Mouse (Mus musculus): ENCODE data around the gene Cutal. TPM values are rescaled to one million over a fixed set of nuclear protein-coding genes. Genes with fewer than 3 reads are reported as not detected.
"Not testable (repeated sequence)": the region's sequence is repeated elsewhere in the genome, so short reads cannot be mapped to it uniquely, and the experiment has no call there.

The Cutal gene
- polyA plus RNA-seq (2017; shearing (Covaris generic)), result not detected

DNA sequence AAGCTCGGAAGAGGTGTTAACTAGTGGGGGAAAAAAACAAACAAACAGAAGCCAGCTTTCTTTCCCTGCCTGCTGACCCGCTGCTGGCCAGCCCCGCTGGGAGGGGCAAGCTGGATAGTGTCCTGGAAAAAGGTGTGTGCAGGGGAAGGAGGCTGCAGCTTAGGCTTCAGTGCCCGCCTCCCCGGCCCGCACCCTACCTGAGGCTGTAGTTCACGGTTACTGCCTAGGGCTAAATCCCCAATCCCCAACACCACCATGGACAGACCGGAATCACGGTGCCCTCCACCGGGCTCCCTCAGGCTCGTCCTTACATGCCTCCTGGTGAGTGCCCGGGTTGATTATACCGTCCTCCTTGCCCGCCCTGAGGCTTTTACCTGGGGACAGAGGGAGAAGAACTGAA lies at the start of gene Cutal:
TSS of gene Cutal (plus strand) at position 126 of the 400 bp plus-strand sequence.
- ATAC-seq, result no peak

DNA sequence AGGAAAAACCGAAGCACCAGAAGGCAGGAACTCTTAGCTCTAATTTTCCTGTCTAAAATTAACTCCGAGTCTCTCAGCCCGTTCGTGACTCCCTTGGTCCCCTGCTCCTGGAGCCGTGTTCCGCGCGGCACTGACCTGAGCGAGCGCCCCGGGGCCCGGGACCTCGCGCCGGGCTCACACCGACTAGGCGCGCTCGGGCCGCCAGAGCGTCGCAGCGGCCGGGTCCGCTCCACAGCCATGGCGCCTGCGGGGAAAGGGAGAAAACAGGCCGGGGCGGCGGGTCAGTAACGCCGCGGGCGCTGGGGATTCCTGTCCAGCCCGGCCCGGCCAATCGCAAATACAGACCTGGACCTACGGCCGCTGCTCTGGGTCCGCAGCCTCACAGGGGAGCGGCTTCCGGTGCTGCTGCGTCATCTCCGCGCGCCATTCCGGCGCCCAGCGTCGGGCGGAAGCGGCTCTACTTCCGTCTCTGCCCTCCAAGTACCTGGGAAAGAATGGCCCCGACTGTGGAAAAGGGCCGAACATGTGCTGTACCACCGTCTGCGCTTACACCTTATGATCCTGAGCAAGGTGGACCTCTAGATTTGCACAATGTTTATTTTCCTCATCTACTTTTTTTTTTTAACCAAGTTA lies 48.3 kb upstream of the Cutal start, which contains the start of gene Fbxw2:
TSS of gene Fbxw2 (minus strand) at position 485 of the 633 bp plus-strand sequence.
- ATAC-seq, result peak; percentile 90

DNA sequence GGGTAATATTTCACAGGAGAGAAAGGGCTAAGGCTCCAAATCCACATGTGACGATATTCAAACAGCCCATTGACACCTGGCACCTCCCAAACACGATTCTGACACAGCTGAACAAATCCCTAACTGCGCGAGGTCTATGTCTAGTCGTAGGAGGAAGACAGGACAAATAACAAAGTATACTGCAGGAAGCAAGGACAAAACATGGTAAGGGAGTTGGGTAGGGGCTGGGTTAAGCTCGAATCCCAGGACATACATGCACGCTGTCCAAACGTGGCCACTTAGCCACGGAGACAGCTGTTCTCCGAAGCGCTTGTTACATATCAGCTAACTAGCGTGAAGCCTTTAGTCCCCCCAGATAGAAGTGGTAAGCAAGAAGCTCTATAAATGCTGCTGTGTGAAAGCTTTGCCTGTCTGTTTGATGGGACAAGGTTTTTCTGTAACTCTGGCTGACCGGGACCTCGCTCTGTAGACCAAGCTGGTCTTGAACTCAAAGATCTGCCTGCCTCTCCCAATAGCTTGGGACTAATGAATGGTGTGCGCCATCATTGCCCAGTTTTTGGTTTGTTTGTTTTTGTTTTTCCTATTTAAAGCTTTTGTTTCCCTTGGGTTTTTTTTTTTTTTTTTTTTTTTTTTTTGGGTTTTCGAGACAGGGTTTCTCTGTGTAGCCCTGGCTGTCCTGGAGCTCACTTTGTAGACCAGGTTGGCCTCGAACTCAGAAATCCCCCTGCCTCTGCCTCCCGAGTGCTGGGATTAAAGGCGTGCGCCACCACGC lies 47.5 kb upstream of the Cutal start:
- ATAC-seq, result peak; percentile 24

DNA sequence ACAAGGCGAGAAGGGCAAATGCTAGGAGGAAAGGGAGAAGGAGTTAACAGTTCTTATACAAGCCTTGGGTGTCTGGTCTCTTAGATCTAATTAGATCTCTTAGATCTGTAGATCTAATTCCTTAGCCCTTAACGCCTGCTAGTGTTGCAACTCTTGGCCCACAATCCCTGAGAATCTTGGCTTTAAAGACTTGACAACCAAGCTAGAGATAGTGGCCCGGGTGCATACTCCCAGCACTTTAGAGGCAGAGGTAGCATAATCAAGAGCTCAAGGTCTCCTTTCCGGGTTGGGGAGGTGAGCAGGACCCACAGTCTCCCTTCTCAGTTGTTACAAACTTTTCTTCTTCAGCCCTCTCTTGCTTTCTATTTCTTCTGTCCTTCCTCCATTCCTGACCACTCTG lies 46.6 kb upstream of the Cutal start:
- no peak for ATAC-seq

DNA sequence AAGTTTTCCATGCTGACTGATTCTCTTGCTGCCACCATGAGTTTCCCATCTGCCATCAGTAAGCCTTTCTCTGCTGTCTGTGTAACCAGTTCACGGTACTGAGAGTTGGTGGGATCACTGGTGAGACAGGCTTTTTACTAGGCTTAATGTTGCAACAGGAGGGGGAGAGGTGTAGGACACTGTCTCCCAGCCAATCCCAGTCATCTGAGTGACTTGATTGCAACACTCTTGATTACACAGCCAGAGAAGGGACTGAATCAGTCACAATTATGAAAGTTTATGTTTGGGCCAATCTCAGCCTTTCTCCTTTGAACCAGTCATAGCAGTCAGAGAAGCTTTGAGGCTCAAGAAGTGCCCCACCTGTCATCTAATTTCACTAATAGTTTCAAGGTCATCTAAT lies 46.2 kb upstream of the Cutal start:
- ATAC-seq, result no peak

DNA sequence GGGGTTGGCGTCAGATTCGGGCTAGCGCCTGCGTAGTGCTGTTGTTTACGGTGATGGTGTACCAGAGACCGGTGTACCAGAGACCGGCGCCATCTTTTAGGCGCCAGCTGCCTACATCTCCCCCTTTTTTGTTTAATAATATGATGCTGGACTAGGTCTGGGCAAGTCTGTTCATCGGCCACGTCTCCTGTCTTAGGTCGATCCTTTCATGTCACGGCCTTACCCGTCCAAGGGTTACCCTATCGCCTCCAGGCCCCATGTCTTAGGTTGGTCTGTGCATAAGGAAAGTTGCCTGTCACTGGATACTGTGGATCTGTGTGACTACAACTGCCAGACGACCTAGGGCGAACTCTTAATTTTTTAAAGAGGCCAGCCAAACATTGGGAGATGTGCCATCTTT lies 44.1 kb upstream of the Cutal start:
- not testable (repeated sequence) for ATAC-seq

DNA sequence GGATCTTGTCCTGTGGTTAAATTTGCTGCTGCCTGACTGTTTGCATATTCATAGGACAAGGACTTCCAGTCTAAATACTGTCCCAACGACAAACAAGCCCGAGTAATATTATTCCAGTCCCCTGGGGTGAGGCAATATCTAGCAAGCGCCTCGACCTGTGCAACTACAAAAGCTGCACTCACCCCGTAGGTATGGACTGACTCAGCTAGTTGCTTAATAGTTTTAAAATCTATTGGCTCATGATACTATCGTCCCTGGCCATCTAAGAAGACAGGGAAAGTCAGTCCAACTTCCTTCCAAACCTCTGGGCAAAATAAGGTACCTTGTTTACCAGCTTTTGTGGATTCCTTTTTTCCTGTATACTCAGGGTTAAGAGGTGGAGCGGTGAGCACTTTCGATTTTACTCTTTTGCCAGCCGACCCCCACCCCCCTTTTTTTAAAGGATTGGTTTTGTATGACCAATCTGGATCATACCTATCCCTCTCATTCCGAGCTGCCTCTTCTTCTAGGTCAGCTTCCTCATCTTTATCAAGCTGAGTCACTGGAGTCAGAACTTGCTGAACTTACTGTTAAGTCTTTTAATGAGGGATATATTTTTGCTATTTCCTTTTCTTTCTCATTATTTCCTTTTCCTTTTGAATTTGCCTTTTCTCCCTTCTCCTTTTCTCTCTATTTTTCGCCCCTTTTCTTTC lies 41.3 kb upstream of the Cutal start, which contains the start of gene Gm34653:
TSS of gene Gm34653 (plus strand) at position 242 of the 692 bp plus-strand sequence.
- ATAC-seq, result not testable (repeated sequence)

DNA sequence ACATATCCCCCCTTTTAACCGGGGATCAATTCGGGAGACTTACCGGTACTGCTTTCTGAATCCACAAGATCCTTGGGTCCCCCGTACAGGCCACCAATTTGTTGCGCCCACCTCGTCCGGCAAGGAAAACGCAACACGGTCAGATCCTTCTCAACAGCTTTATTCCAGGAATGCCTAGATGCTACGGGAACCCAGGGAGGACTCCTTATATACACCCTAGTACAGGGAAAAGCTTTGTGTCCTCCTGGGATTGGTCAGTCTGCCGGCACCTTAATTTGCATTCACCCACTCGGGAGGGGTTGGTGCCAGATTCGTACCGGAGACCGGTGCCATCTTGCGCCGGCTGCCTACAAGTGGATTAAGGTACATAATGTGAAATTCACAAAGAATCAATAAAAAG lies 40.6 kb upstream of the Cutal start:
- ATAC-seq, result no peak

DNA sequence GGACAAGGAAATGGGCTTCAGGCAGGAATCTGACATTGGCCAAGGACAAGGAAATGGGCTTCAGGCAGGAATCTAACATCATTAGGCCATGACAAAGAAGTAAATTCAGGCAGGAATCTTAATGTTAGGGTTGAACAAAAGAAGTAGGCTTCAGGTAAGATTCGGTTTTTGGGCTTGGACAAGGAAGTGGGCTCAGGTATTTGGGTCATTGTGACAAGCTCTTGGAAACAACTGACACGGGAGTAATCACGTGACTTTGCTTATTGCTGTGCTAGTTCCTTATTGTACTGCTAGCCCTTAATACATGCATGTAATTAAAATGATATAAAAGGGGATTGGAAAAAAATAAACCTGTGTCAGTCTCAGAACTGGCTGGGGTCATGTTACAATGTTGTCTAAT lies 38.5 kb upstream of the Cutal start:
- ATAC-seq, result no peak

DNA sequence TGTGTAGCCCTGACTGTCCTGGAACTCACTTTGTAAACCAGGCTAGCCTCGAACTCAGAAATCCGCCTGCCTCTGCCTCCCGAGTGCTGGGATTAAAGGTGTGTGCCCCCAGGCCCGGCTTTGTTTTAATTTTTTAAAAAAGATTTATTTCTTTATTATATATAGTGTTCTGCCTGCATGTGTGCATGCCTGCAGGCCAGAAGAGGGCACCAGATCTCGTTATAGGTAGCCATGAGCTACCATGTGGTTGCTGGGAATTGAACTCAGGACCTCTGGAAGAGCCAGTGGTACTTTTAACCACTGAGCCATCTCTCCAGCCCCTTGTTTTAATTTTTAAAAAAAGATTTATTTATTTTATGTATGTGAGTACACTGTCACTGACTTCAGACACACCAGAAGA lies 34.1 kb upstream of the Cutal start:
- not testable (repeated sequence) for ATAC-seq

DNA sequence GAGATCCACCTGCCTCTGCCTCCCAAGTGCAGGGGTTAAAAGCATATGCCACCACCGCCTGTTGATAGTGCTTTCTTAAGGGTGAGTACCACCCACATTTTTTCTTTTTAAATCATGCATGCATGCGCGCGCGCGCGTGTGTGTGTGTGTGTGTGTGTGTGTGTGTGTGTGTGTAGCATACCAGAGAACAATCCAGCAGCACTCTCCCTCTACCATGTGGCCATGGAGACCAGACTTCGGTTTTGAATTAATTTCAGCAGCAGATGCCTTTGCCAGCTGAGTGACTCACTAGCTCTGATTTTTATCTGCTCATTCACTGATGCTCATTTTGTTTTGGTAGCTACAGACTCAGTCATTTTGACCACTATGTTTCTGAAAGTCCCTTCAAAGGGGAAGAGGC lies 32.5 kb upstream of the Cutal start:
- no peak for ATAC-seq

DNA sequence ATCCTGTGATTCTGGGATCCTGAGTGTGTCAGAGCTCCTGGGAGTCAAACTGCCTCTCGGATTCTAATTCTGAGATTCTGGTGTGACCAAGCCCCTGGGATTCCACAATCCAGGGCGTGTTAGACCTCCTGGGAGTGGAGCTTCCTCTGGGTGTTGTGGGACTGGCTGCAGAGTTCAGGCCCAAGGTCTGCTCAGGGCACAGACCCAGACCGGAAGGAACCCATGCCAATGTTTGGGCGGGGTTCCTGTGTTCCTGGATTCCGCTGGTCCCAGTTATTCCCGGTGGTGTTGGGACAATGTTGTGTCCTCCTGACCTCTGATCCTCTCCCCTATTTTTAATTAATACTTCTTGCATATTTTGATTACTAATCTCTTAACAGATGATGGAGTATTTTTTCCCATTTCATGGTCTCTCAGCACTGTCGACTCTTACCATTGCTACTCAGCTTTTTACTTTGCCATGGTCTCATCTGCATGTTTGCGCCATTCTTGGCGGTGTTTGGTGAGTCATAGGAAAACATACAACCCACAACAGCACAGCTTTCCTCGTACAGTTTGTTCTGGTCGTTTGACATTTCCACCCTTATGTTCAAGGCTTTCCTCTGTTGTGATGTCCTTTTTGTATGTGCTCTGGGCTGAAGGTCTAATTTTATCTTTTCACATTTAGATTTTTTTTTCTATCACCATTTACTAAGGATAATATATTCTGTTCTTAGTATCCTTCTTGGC lies 30.8 kb upstream of the Cutal start:
- no peak for ATAC-seq

DNA sequence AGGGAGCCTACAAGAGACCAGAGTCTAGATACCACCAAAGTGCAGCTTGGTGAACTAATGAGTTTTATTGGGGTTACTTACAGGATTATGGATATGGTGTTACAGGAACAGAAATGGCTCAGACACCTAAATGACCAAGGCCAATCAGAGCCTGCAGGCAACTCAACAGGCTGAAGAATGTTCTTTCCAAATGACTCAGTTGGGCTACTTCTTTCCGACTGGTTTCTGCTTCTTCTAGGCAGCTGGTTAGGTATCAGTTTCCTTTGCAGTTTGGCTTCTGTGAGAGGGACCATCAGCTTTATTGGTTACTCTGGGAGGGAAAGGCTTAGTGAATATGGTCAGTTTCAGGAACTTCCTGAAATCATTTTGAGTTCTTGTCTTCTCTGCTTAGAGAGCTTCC lies 26.5 kb upstream of the Cutal start:
- ATAC-seq, result no peak

DNA sequence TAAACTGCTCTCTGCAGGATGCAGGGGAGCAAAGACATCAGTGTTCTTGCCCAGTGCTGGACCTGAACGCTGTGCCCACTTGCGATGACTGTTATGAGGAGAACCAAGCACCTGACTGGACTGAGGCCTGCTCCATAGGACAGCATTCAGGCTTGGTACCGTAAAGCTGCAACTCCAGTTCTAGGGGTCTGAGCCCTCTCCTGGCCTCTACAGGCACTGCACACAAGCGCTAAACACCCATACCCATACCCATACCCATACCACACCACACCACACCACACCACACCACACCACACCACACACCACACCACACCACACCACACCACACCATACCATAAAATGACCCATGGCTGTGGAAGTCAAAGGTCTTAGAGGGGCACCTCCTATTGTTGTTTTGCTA lies 18.9 kb upstream of the Cutal start:
- ATAC-seq, result no peak

DNA sequence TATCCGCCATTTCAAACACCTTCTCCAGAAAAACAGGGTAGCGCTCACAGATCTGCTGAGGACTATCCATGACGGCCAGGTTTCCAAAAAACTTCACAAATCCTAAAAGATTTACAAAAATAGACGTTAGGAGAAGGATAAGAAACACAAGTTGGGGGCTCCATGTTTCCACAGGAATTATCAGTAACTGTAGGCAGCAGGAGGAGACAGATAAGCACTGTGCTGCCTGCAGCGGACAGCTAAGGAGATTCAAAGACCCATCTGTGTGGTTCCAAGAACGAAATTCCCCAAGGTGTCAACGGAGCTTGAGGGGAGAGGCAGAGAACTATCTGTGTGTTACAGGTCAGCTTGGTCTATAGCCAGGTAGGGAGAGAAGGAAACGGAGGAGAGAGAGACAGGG lies 16.5 kb upstream of the Cutal start:
- ATAC-seq, result no peak

DNA sequence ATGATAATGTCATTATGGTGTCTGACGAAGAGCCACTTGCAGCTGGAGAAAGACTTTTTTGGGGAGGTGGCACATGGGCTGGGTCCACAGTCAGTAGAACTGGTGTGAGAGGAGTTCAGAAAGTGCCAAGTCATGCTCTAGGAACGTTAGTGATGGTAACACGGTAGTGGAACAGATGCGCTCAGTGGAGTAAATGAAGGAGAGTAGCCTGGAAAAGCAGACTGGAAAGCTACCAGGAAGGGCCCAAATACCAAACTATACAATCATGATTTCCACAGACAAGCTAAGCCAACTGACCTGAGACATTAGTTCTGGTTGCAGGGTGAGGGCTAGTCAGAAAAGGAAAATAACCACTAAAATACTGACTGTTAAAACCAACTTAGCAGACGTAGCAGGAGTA lies 4.5 kb upstream of the Cutal start:
- no peak for ATAC-seq

DNA sequence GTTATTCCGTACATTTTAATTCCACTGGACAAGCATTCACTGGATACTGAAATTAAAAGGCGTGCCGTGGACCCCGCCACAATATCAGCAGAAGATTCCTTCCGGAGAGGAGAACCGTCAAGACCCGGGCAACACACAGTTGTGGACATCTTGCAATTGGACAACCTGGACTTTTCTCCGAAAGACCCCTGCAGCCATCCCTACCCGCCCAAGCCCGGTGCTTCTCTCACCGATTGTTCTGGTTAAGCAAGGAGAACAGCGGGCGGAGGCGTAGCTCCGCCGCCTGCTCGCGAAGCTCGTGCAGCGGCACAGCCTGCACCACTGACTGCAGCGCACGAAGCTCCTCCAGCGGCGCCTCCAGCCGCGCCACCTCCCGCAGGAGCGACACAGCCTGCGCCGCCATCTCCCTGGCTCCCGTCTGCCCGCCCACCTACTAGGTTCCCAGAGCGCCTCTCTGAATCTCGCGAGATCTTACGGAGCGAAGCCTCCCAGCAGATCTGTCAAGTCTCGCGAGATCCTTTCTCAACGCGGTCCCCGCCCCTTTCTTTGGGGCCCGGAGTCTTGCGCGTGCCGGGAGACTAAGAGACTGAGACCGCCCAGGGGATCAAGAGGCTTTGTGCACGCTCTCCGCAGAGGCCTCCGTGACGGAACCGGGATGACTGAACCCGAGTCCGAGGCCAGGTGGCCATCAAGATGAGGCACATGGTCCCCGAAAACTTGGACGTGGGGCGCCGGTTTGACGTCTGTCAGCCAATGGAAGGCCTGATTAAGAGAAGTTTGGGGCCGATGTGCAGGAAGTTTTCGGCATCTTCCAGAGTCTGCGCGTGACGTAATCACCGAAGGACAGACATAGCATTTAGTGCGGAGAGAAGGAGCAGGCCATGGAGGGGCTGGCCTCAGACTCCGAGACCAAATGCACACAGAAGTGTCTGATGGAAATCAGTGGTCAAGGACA lies 3.4 kb upstream of the Cutal start:
- ATAC-seq, result peak; percentile 98

DNA sequence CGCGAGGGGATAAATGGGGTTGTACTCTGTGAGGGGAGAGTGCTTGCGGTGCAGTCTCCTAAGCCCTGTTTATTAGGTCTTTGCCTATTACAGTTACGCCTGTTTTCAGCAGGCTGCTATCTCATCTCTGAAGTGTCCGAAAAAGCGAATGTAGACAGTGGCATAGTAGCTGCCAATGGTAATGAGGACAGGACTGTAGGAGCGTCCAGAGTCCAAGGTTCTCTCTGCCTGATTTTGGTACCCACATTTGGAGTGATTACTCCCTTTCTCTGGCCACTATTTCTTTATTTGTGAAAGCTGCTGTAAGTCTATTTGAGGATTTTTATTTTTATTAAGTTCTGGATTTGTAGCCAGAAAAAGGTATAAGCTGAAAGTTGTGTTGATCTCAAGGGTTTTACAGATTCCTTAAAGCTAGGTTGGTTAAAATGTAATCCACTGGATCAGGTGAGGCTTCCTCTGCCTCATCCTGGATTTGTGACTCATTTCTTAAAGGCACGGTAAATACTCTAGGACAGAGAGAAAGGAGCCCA lies 685 bp downstream of the Cutal start, which contains the start of gene Psmd5:
TSS of gene Psmd5 (minus strand) at position 153 of the 530 bp plus-strand sequence.
- ATAC-seq, result no peak

DNA sequence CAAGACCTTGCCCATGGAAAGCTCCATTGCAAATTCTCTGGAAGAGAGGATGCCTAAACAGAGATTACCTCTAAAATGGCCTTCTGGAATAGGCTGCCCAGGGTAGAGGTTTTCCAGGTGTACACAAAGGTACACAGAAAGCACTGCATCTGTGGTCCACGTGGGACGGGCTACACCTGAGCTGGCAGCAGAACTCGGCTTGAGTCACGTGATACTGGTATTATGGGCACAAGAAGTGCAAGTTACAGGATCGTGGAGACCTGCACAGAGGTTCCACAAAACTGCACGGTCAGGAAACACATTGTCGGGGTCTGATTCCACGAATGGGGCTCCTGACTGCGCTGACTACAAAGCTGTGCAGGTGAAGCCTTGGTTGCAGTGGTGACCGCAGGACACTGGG lies 5.9 kb downstream of the Cutal start:
- no peak for ATAC-seq

DNA sequence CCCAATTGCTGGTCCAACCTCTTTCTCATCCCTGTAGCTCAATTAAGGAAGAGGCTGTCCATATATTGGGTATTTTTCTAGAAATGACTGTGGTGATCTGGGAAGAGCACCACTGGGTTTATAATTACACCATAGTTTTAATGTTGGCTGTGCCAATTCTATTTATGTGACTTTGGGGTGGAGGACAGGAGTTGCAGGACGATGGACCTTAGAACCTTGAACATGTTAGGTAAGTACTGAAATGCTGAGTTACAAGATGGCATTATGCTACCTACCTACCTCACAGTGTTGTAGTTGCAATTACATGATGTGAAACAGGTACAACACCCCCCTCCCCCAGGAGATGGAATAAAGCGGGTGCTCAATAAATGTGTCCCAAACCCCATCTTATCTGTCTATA lies 8.6 kb downstream of the Cutal start:
- no peak for ATAC-seq

DNA sequence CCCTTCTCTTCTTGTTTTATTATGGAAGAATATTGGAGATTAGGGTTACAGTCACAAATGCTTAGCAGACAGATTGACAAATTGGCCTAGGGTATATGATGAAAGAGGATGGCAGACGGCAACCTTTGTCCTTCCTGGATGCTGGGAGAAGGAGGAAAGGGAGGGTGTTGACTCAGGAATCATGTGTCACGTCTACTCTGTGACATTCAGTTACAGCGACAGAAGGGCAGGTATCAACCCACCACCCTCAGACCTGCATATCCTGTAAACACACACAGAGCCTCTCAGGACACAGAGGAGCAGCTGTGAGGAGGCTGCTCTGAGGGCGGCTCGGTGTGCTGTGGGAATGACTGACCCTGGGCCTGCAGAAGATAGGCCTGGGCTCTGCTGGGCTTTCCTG lies 9.0 kb downstream of the Cutal start:
- no peak for ATAC-seq
